Mouse (Mus musculus): ENCODE measurements around the gene Hist1h4d. TPM values are rescaled to one million over a fixed set of nuclear protein-coding genes. Genes with fewer than 3 reads are reported as not detected.

The Hist1h4d gene
- 202 and 234 TPM in 2 replicates for polyA plus RNA-seq (2015; fragmentation: Nextera tagmentation; extraction: Ambion mirVana)

GRCm38 (mm10) chr13:23581408-23582218 is at the start of gene Hist1h4d:
Gene Hist1h4d, plus strand, starts transcription at chr13:23581598.

GRCm38 (mm10) chr13:23533560-23534367 is 47.6 kb upstream of the Hist1h4d start, which contains the start of gene Hist1h2af:
Gene Hist1h2af, plus strand, starts transcription at chr13:23533906.

DNA sequence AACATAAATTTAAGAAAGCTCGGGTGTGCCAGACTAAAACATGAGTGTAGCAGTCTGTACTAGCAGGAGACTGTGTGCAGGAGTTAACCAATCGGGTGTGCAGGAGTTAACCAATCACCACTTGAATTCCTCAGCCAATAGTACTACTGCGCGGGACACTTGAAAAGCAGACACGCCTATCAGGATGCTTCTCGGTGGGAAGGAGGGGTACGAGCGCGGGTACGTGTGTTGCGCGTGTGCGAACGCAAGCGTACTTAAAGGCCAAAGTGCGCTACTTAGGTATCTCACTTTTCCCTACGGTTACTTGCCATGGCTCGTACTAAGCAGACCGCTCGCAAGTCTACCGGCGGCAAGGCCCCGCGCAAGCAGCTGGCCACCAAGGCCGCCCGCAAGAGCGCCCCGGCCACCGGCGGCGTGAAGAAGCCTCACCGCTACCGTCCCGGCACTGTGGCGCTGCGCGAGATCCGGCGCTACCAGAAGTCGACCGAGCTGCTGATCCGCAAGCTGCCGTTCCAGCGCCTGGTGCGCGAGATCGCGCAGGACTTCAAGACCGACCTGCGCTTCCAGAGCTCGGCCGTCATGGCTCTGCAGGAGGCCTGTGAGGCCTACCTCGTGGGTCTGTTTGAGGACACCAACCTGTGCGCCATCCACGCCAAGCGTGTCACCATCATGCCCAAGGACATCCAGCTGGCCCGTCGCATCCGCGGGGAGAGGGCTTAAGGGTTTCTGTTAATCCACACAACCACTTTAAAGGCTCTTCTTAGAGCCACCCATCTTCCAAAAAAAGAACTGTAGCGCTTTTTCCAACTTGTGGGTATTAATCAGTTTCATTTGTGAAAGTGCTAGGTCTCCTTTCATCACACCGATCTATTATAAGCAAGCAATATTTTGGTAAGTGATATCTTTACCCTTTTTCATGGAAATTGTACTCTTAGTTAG is 46.0 kb upstream of the Hist1h4d start, which contains the start of gene Hist1h3g:
Hist1h3g (plus strand) TSS at position 286 of the 939 bp plus-strand sequence.

DNA sequence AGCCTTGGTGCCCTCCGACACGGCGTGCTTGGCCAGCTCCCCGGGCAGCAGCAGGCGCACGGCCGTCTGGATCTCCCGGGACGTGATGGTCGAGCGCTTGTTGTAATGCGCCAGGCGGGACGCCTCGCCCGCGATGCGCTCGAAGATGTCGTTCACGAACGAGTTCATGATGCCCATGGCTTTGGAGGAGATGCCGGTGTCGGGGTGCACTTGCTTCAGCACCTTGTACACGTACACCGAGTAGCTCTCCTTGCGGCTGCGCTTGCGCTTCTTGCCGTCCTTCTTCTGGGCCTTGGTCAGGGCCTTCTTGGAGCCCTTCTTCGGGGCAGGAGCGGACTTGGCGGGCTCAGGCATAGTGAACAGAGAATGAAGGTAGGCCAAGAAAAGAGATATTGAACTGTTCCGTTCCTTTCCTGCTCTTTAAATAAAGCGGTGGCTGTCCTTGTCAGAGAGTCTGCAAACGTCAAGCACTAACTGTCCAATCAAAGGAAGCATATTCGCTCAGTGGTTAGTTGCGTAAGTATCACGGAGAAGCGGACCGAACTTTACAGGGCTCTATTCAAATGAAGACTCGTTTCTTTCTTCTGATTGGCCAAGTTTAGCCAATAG is 38.3 kb upstream of the Hist1h4d start, which contains the start of gene Hist1h2bh:
Hist1h2bh (minus strand) TSS at position 394 of the 609 bp plus-strand sequence.

DNA sequence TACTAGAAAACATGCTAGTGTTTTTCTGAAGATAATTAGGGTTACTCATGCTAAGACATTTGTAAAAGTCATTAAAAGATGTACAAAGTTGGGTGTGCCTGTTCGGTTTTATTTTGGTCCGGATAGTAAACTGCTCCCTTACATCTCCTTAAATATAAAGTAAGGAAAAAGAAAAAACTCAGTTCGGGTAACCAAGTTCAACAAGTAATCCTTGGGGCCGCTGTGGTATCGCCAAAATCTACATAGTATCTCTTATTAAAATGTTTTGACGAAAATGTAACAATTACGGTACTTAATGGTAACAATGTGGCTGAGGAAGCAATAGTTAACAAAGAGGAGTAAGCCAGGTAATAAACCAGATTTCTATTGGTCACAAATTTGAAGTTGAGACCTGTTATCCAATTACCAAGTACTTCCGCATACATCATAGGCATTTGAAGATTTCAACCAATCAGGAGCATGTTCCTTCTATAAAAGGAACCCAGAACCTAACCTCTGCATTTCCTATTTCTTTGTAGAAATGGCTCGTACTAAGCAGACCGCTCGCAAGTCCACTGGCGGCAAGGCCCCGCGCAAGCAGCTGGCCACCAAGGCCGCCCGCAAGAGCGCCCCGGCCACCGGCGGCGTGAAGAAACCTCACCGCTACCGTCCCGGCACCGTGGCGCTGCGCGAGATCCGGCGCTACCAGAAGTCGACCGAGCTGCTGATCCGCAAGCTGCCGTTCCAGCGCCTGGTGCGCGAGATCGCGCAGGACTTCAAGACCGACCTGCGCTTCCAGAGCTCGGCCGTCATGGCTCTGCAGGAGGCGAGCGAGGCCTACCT is 37.2 kb upstream of the Hist1h4d start, which contains the start of gene Hist1h3f:
Hist1h3f (plus strand) TSS at position 88 of the 822 bp plus-strand sequence.

DNA sequence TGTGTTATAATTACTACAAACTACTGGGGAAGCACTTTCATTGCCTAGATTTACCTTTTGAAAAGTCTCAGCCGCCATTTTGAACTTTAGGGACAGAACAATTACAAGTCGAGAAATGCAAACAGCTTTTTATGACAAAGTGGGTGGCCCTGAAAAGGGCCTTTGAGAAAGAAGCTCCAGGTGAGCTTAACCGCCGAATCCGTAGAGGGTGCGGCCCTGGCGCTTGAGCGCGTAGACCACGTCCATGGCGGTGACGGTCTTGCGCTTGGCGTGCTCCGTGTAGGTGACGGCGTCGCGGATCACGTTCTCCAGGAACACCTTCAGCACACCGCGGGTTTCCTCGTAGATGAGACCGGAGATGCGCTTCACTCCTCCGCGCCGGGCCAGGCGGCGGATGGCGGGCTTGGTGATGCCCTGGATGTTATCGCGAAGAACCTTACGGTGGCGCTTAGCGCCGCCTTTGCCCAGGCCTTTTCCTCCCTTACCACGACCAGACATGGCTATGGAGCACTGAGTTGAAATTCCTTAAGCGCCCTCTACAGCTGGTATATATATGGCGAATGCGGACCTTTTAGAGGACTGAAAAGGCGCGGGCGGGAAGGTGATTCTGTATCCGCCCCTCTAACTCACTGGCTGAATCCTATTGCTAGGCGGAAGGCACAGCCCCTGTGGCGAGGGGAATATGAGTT is 30.1 kb upstream of the Hist1h4d start, which contains the start of gene Hist1h4f:
Hist1h4f (minus strand) TSS at position 503 of the 689 bp plus-strand sequence.

GRCm38 (mm10) chr13:23552962-23553361 is 28.4 kb upstream of the Hist1h4d start, which contains the start of gene Hist1h1d:
Gene Hist1h1d, plus strand, starts transcription at chr13:23553262.

GRCm38 (mm10) chr13:23561883-23562659 is 19.3 kb upstream of the Hist1h4d start, which contains the start of gene Hist1h3e:
Gene Hist1h3e, minus strand, starts transcription at chr13:23562369.

GRCm38 (mm10) chr13:23571022-23571503 is 10.3 kb upstream of the Hist1h4d start, which contains the start of the genes Hist1h2ae and Hist1h2bg:
Gene Hist1h2ae, minus strand, starts transcription at chr13:23571220.
Gene Hist1h2bg, plus strand, starts transcription at chr13:23571396.

DNA sequence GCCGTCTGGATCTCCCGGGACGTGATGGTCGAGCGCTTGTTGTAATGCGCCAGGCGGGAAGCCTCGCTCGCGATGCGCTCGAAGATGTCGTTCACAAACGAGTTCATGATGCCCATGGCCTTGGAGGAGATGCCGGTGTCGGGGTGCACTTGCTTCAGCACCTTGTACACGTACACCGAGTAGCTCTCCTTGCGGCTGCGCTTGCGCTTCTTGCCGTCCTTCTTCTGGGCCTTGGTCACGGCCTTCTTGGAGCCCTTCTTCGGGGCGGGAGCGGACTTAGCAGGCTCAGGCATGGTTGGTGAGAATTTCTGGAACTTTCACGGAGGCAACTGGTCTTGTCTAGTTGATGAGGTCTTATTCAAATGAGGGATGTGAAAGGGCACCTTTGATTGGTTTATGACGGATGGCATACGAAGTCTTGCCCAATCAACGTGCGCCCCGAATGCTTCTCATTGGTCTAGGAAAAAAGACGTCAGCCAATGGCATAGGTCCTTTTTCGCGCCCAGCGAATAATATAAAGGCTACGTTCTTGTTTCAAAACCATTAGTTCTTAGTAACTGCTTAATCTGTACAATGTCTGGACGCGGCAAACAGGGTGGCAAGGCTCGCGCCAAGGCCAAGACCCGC is 7.4 kb upstream of the Hist1h4d start, which contains the start of the genes Hist1h2bf and Hist1h2ad:
Hist1h2bf (minus strand) TSS at position 299 of the 627 bp plus-strand sequence.
Hist1h2ad (plus strand) TSS at position 484 of the 627 bp plus-strand sequence.

DNA sequence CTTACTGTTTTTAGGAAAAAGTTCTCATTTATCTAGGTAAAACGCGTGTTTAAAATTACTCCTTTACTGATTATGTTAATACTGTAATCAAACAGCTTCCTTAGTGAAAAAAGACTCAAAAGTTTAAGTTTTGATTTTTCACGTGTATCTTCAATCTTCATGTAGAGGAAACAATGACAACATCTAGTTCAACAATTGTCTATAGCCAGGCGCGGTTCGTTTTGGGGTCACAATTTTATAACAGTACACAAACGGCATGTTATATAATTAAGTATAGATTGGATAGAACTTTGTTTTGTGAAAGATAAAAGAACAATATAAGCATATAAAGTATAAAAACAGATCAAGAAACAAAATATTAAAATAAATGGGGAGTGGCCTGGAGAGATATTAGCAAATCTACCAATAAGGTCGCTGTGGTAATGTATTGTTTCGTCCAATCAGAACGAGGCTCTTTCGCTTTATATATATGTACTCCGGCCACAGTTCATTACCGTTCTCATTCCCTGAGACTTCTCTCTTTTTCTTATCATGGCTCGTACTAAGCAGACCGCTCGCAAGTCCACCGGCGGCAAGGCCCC is 6.0 kb upstream of the Hist1h4d start, which contains the start of gene Hist1h3d:
Hist1h3d (plus strand) TSS at position 493 of the 581 bp plus-strand sequence.

GRCm38 (mm10) chr13:23620733-23621531 is 39.5 kb downstream of the Hist1h4d start, which contains the start of gene Hist1h2be:
Gene Hist1h2be, minus strand, starts transcription at chr13:23621124.

DNA sequence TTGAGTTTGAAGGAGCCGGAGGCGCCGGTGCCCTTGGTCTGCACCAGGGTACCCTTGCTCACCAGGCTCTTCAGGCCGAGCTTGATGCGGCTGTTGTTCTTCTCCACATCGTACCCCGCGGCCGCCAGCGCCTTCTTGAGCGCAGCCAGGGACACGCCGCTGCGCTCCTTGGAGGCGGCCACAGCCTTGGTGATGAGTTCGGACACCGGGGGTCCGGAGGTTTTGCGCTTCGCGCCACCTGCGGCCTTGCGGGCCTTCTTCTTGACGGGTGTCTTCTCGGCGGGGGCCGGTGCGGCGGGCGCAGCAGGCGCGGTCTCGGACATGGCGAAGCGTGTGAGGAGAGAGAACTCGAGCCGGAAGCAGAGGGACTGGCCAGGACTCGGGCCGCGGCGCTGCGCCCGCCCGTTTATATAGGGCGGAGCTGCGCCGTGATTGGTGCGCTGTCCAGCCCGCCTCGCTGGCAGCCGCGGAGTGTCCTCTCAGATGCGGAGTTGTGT is 40.8 kb downstream of the Hist1h4d start, which contains the start of gene Hist1h1e:
Hist1h1e (minus strand) TSS at position 384 of the 497 bp plus-strand sequence.

All from spleen, postnatal 0 days (tissue).